Mouse (Mus musculus) left cerebral cortex, postnatal 25 days (tissue): Measurements from ENCODE around the gene 4930572O03Rik. TPM values are rescaled to one million over a fixed set of nuclear protein-coding genes. Genes with fewer than 3 reads are reported as not detected.
"Not testable (repeated sequence)": the region's sequence is repeated elsewhere in the genome, so short reads cannot be mapped to it uniquely, and the experiment has no call there.

ENCODE experiments used
- DNase-seq, 2 experiments: peaks; one replicate each; pipeline ENCODE4 v3.0.0; 2022; ENCODE audit warnings: low spot score in 2 of 2, mixed read lengths in 1 of 2
- intact Hi-C: fragments of 180-260 bp; cut with DNase I; formaldehyde crosslinking; loops from one replicate; pipeline ENCODE4 v1.15.1; 2025
- total RNA-seq, 2 experiments: library from RNA; stranded (reverse); gene quantifications; 2 replicates each; pipeline ENCODE4 v1.2.3; 2021

The 4930572O03Rik gene
- not detected for total RNA-seq

DNA sequence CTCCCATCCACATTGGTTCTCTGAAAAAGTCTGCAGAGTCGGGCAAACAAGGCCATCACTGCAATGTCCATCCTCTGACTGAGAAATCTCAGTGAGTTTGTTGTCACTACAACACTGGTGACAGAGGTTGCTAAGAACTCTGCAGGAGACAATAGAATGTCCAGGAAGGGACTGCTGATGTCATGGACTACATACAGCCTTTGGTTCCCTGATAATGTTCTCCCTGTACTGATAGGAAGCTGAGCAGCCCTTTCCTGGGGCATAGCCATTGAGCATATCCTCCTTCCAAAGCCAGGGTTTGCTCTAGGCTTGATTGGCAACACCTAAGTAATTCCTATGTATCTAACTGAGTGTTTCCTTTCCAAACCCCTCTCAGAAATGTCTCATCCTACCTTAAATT lies at the start of gene 4930572O03Rik:
Gene 4930572O03Rik (minus strand): TSS at position 101 of the 400 bp plus-strand sequence.
- intact Hi-C loops, DNase-seq: not testable (repeated sequence)

DNA sequence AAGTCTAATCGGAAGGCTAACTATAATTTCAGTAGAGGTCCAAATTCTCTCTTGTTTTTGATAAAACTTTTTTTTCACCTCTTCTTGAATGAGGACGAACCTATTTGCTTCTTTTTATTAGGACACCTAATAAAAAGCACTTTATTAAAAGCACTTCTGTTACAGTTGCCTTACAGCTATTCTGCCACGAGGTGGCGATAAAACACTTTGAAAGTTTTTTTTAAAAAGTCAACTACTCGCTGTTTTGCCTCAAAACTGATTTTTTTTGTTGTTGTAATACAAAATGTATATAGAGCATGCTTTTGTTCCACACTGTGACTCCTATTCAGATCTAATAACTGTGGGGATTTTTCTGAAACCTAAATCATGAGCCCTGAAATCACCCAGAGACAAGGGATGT lies 46.0 kb upstream of the 4930572O03Rik start:
- DNase-seq = peak; percentile 17 to 24
- intact Hi-C loops = loop anchor here (10.0 kb wide), 1 partner anchor 592 kb away; no protein-coding TSS in a partner anchor

DNA sequence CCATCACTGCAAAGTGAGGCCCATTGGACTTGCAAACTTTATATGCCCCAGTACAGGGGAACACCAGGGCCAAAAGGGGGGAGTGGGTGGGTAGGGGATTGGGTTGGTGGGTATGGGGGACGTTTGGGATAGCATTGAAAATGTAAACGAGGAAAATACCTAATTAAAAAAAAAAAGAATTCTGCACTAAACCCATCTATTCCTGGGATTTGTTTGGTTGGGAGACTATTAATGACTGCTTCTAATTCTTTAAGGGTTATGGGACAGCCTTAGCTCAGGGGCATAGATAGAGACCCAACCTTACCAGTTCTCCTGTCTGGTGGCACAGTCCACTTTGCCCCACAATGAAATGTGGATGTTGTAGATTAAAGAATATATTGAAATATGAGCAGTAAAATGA lies 40.9 kb upstream of the 4930572O03Rik start:
- intact Hi-C loops, DNase-seq: not testable (repeated sequence)

DNA sequence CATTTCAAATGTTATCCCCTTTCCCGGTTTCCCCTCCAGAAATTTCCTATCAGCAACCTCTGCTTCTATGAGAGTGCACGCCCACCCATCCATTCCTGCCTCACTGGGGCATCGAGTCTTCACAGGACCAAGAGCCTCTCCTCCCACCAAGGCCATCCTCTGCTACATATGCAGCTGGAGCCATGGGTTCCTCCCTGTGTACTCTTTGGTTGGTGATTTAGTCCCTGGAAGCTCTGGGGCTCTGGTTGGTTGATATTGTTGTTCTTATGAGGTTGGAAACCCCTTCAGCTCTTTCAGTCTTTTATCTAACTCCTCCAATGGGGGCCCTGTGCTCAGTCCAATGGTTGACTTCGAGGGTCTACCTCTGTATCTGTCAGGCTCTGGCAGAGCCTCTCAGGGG lies 35.0 kb upstream of the 4930572O03Rik start:
- intact Hi-C loops, DNase-seq: not testable (repeated sequence)

DNA sequence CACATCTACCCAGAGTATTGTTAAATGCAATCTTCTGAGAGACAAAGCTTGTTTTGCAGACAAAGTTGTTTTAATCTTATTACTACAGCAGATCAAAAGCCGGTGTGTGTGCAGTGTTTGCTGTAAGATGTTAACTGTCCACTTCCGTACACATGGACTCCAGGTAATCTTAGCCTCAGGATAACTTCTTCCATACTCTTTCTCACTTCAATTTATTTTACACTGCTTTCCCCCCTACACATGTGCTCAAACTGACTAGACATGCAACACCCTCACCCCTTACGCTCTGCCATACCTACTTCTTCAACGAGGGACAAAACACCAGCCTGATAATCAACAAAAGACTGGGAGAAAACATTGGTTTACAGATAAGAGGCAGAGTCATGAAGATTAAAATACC lies 34.0 kb upstream of the 4930572O03Rik start:
- DNase-seq, intact Hi-C loops: not testable (repeated sequence)

DNA sequence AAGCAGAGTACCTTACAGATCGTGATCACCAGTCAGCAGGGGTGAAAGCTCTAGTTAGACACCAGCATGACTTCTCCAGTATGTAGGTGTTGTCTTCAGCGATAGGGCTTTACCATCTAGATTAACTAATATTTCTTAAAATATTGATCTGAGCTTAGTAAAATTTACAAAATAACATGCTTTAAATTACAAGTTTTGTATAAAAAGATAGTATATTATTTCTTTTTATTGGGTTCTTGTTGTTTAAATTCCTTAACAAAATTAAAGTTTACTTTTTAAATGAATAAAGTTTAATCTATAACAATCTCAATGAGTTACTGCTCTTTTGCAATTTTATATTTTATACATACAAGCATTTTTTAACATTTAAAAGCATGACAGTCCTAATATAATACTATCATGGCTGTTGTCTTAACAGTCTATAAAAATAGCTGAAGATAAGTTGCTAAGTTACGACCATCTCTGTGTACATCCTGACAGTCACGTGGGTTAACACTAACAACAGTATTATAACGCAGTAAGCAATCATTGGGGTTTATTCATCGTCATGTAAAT lies 32.9 kb upstream of the 4930572O03Rik start:
- intact Hi-C loops, DNase-seq: not testable (repeated sequence)

DNA sequence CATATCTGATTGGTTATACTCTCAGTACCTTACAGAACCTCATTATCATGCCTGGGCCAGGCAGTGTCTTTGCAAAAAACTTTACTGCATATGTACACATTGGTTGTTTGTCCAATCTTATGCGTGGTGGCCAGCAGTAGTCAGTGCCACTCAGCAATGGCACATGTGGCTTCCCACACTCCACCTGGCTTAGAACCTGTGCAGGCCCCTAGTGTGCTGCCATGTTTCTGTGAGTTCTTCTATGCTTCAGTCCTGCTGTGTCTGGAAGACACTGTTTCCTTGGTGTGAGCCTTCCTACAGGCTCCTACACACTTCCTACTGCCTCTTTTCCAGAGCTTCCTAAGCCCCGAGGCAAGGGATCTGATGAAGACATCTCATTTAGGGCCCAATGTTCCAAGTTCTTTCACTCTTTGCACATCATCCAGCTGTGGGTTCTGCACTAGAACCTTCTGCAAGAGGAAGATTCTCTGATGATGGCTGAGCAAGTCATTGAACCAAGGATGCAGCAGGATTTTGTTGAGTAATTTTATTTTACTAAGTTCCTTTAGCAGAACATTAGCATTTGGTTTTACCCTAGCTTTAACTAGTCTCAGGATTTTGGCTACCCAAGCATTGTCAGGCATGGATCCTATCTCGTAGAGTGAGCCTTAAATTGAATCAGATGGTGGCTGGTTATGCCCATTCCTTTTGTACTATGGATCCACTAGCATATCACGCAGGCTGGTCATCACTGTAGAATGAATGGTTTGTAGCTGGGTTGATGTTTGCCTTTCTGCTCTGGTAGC lies 32.2 kb upstream of the 4930572O03Rik start:
- intact Hi-C loops, DNase-seq: not testable (repeated sequence)

DNA sequence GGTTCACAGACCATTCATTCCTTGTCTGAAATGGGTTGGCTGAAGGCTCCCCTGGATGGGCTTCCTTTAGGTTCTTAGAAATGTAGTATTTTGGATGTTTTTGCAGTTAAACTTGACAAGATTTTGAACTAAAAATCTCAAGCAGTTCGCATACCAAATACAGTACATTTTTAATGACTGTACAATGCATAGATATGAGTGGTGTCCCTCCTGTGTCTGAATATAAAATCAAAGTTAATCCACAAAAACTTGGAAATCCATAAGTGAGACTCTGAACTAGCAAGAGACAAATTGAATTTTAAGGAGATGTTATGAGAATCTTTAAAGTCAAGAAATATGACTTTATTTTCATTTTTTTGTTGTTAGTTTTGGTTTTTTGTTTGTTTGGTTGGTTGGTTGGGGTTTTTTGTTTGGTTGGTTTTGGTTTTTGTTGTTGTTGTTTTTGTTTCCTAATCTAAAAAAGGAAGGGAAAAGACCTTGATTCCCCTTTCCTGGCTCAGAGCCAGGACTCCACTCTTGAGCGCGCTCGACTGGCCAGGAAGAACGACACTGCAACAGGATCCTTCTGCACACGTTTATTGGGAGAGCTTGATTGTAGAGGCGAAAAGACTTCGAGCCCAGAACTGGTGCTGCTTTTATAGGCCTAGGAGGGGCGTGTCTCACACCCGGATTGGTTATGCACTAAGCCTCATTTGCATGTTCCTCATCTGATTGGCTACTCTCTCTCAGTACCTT lies 24.6 kb upstream of the 4930572O03Rik start:
- DNase-seq, intact Hi-C loops: not testable (repeated sequence)

DNA sequence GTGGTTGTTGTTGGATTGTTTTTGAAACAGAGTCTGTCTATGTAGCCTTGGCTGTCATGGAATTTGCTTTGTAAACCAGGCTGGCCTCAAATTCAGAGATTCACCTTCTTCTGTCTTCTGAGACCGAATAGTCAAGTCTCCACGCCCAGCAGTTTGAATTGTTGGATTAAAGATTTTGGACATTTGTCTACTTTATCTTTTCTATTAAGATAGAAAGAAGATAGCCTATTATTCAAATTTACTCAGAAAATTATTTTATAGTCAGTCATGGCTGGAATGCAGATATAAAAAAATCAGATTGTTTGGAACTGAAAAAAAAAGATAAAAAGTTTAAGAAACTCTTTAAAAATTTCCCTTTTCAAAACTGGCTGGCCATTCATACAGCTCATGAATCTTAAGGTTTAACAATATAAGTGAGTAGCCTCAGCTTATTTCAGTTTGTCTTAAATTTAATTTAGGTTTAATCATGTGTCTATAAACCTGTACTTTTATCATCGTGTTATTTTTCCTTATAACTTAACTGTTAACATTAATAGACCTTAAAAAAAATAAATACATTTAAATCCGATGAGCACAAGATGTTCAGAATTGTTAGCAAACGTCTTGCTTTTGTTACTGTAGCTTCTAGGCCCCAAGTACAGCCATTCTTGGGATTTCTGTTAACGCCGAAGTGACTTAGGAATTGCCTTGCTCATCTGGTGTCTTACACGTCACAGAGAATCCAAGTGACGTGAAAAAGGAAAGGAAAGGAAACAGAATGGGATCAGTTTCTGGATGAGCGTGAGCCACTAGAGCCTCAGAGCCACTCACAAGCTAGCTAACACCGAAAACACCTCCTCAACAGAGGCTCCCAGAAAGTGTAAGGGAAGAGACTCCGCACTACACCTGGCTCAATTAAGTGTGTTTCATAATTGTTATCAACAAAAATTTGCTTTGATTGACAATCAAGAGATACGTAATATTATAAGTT lies 23.4 kb upstream of the 4930572O03Rik start:
- DNase-seq, intact Hi-C loops: not testable (repeated sequence)

DNA sequence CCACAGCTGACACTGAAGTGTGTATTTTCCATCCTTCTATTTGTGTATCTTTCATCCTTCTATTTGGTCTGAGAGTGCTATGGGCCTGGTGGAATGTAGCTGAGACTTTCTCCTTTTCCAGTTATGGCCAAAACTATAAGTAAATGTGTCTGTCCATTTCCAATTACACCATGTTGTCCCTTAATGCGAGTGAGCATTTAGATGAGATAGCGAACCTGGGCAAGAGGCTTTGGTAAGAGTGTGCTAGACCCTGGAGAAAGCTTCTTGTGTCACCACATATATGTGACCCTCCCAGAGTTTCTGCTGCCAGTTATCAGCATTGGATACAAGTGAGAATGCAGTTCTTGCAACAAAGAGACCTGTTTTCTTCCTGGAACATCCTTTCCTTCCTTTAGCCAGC lies 22.0 kb upstream of the 4930572O03Rik start:
- intact Hi-C loops, DNase-seq: not testable (repeated sequence)

DNA sequence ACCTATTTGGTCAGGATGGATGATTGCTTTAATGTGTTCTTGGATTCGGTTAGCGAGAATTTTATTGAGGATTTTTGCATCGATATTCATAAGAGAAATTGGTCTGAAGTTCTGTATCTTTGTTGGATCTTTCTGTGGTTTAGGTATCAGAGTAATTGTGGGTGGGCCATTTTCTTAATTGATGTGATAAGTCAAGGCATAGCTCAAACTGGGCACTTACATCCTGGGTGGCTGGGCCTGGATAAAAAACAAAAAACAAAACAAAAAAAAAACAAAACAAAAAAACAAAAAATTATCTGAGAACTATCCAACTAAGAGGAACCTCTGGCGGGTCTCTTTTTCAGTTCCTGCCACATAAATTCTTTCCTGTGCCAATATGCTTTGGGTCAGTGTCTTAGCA lies 20.9 kb upstream of the 4930572O03Rik start:
- intact Hi-C loops, DNase-seq: not testable (repeated sequence)

DNA sequence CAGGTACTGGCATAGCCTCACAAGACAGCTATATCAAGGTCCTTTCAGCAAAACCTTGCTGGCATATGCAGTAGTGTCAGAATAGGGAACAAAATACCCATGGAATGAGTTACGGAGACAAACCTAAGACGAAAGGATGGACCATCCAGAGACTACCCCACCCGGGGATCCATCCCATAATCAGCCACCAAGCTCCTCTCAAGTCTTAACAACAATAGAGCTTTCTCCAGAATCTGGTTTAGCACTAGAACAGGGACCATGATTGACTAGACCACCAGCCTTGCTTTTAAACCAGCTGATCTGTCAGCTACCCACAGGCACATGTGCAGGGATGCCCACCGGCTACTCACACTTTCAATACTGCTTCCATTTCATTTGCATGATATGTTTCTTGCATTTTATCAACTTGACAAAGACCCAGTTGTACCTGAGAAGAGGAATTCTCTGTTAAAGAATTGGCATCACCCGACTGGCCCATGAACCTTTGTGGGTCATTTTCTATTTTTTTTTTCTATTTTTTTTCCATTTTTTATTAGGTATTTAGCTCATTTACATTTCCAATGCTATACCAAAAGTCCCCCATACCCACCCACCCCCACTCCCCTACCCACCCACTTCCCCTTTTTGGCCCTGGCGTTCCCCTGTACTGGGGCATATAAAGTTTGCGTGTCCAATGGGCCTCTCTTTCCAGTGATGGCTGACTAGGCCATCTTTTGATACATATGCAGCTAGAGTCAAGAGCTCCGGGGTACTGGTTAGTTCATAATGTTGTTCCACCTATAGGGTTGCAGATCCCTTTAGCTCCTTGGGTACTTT lies 17.8 kb upstream of the 4930572O03Rik start:
- intact Hi-C loops, DNase-seq: not testable (repeated sequence)

DNA sequence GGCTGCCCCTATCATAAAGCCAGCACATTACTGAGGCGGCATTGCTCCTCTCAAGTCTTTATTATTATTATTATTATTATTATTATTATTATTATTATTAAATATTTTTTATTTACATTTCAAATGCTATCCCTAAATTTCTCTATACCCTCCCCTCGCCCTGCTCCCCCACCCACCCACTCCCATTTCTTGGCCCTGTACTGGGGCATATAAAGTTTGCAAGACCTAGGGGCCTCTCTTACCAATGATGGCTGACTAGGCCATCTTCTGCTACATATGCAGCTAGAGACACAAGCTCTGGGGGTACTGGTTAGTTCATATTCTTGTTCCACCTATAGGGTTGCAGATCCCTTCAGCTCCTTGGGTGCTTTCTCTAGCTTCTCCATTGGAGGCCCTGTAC lies 17.1 kb upstream of the 4930572O03Rik start:
- DNase-seq, intact Hi-C loops: not testable (repeated sequence)

DNA sequence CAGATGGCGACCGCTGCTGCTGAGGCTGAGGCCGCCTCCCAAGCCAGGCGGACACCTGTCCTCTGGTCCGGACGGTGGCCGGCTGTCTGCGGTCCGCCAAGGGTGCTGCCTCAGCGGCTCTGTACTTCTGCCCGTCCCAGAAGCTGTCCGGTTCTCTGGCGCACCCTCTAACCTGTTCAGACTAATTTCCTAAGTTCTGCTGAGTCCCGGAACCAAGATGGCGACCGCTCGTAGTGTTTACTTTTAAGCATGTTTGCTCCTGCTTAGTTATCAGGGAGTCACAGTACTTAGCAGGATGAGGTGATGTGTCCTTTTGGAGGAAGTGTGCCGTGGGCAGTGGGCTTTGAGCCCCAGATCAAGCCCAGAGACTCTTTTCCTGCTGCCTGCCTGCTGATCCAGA lies 13.9 kb upstream of the 4930572O03Rik start:
- intact Hi-C loops, DNase-seq: not testable (repeated sequence)

DNA sequence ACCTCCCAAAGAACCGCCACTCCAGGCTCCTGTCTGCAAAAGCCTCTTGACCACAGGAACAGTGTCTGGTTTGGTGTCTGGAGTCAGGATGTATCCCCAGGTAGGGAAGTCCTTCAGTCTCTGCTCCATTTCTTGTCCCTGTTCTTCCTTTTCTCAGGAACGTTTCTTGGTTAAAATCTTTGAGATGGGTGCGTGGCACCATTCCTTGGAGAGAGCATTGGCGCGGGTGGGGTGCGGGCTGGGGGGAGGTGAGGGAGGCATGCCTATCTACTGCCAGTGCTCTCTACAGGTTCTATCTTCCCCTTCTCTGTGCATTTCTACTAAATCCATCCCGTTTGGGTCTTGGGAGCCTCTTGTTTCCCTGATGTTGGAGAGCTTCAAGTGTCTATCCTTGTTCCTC lies 7.0 kb upstream of the 4930572O03Rik start:
- DNase-seq, intact Hi-C loops: not testable (repeated sequence)

DNA sequence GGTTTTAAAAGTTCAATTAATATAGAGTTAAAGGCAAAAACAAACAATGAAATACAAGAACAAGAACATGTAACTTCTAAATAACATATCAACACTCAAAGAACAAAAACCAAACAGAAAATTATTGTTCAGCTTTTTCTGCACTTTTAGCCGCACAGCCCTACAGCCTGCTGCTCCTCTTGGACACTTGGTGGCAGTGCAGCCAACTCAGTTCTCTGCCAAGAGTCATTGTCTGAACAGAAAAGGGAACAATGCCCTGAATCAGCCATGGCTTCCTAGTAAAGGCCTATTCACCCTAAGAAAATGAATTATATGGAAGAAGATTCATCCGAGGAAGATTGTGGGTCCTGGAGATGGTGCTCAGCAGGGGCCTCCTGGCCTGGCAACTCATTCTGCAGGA lies 4.5 kb downstream of the 4930572O03Rik start:
- intact Hi-C loops, DNase-seq: not testable (repeated sequence)

DNA sequence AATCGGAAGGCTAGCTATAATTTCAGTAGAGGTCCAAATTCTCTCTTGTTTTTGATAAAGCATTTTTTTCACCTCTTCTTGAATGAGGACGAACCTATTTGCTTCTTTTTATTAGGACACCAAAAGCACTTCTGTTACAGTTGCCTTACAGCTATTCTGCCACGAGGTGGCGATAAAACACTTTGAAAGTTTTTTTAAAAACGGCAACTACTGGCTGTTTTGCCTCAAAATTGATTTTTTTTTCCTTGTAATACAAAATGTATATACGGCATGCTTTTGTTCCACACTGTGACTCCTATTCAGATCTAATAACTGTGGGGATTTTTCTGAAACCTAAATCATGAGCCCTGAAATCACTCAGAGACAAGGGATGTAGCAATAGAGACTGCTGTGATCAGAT lies 11.2 kb downstream of the 4930572O03Rik start:
- intact Hi-C loops = not testable (repeated sequence)
- DNase-seq = peak; percentile 6 to 7

DNA sequence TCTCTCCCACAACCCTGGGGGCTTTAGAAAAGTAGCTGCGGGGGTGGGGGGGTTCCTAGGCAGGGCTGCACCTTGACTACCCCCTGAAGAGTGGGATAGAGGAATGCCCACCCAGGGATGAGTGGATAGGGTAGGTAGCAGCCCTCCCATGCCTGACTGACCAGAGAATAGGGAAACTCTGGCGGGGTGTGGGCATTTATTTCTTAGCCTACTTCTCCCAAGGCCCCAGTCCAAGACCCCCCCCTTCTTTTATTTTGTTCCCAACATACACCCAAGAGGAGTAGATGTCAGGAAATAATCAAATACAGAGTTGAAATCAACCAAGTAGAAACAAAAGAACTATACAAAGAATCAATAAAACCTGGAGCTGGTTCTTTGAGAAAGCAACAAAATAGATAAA lies 19.2 kb downstream of the 4930572O03Rik start:
- DNase-seq, intact Hi-C loops: not testable (repeated sequence)
